16 mouse cellular contexts compared by ENCODE assay signal in genomic region chr11:119562286-119562685, GRCm38 (mm10). TPM values are rescaled to one million over a fixed set of nuclear protein-coding genes. Genes with fewer than 3 reads are reported as not detected.
"Had no signal": no experiment of that assay in that cellular context is flagged by ENCODE, and none has a peak within 500 bp of the region (broad histone marks: within the 10 kb centered on the region; RNA-seq: fewer than 3 reads in every experiment).

No protein-coding gene starts in this region.

- H3K27me3 ChIP-seq: stomach, embryonic 15.5 days had no signal

- H3K4me1 ChIP-seq: liver, embryonic 15.5 days had no signal

- H3K9ac ChIP-seq: liver, embryonic 15.5 days; lung, embryonic 15.5 days; midbrain, embryonic 13.5 days; midbrain, embryonic 15.5 days; stomach, embryonic 15.5 days had no signal

- H3K9me3 ChIP-seq: liver, embryonic 15.5 days; lung, embryonic 15.5 days; midbrain, embryonic 13.5 days; midbrain, embryonic 15.5 days; stomach, embryonic 15.5 days had no signal

- H3K4me3 ChIP-seq: liver, embryonic 15.5 days; lung, embryonic 15.5 days; midbrain, embryonic 13.5 days; midbrain, embryonic 15.5 days; stomach, embryonic 15.5 days had no signal

- H3K36me3 ChIP-seq: liver, embryonic 15.5 days; lung, embryonic 15.5 days; midbrain, embryonic 13.5 days; midbrain, embryonic 15.5 days; stomach, embryonic 15.5 days had no signal

- ATAC-seq: lung, postnatal 0 days; midbrain, embryonic 13.5 days; midbrain, embryonic 15.5 days had no signal

- H3K27ac ChIP-seq: liver, embryonic 15.5 days; lung, embryonic 15.5 days; macrophage; midbrain, embryonic 13.5 days; midbrain, embryonic 15.5 days; stomach, embryonic 15.5 days; stomach, postnatal 0 days had no signal

- H3K4me2 ChIP-seq: liver, embryonic 15.5 days; lung, embryonic 15.5 days; midbrain, embryonic 11.5 days; midbrain, embryonic 13.5 days; midbrain, embryonic 15.5 days; stomach, embryonic 15.5 days had no signal

- DNase-seq: lung, adult 2 months; lung, postnatal 14 days; lung, postnatal 36 days; right cerebral cortex, postnatal 14 days; thymus, adult 2 months; thymus, postnatal 25 days; thymus, postnatal 4 days had no signal

RNA-seq across cellular contexts. Expression of gene Nptx1, which starts 14.7 kb away (rescaled TPM):
- polyA plus RNA-seq: liver, embryonic 15.5 days had no signal
